Mouse (Mus musculus): ENCODE results near the gene Fam160a1. TPM values are rescaled to one million over a fixed set of nuclear protein-coding genes. Genes with fewer than 3 reads are reported as not detected.

The Fam160a1 gene
- total and polyA plus RNA-seq, 2 experiments from 2014 or later, result 0.32 to 1.2 TPM

DNA sequence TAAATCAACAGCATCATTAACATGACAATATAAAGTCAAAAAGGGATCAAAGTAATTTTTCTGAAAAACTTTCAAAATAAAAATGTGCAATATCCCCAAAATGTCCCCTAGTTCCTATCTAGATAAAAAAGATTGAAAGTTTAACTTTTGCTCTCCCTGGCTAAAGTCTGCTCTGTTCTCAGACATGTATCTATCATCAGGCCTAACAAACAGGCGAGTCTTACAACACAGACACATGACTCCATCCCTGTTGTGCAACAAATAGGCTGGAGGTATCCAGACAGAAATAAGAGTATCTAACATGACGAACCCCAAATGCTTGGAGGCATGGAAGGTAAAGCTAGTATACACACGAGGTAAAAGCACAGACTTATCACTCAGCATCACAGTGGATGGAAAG, 2.2 kb upstream of the Fam160a1 start:
- no peaks in the 10 kb centered on the region for H3K27me3 ChIP-seq (ENCODE audit: insufficient read depth, low read length)
- no peak overlapping the region for H3K27ac ChIP-seq (ENCODE audit: low read depth, low read length)
- no peak overlapping the region for H3K4me2 ChIP-seq (ENCODE audit: low read depth, low read length, poor library complexity, severe bottlenecking)
- WGBS, result 79% methylated on average over 3 of the region's 3 CpGs
- H3K4me3 ChIP-seq (ENCODE audit: low read depth, low read length), result no peak overlapping the region
- DNase-seq (ENCODE audit: low spot score) (no peak), ATAC-seq (ENCODE audit: low FRiP score) (no peak)
- H3K4me1 ChIP-seq (ENCODE audit: insufficient read depth, low read length), result no peaks in the 10 kb centered on the region
- no peak overlapping the region for H3K9ac ChIP-seq (replicated peaks; ENCODE audit: low read length, poor library complexity, severe bottlenecking)
- no peaks in the 10 kb centered on the region for H3K9me3 ChIP-seq (ENCODE audit: low read length)
- no peak for TF ChIP-seq CTCF (IDR thresholded peaks at IDR 0.05)
- no peaks in the 10 kb centered on the region for H3K36me3 ChIP-seq (ENCODE audit: insufficient read depth, low read length)

DNA sequence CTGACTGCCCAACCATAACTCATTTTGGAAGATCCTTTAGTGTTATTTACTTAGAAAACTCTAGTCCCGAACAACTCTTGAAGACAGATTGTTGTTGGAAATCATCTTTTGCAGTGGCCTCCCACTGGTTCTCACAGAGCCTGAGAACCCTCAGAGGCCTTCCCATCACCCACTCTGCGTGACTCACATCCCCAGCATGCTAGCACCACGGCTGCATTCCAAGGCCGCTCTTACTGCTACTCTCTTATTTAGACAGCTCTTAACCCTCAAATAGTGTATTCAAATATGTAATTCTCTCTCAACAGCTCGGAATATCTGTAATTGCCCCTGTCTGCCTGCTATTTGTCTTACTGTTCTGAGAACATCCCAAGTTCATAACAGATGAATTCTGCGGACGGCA, 2.9 kb downstream of the Fam160a1 start:
- no peaks in the 10 kb centered on the region for H3K36me3 ChIP-seq (ENCODE audit: insufficient read depth, low read length)
- no peak overlapping the region for H3K4me3 ChIP-seq (ENCODE audit: low read depth, low read length)
- ATAC-seq (ENCODE audit: low FRiP score) (no peak), DNase-seq (ENCODE audit: low spot score) (no peak)
- 62% methylated on average over 7 of the region's 7 CpGs for WGBS
- no peak for TF ChIP-seq CTCF (IDR thresholded peaks at IDR 0.05)
- no peak overlapping the region for H3K27ac ChIP-seq (ENCODE audit: low read depth, low read length)
- H3K27me3 ChIP-seq (ENCODE audit: insufficient read depth, low read length), result no peaks in the 10 kb centered on the region
- H3K4me1 ChIP-seq (ENCODE audit: insufficient read depth, low read length), result no peaks in the 10 kb centered on the region
- no peak overlapping the region for H3K9ac ChIP-seq (replicated peaks; ENCODE audit: low read length, poor library complexity, severe bottlenecking)
- H3K4me2 ChIP-seq (ENCODE audit: low read depth, low read length, poor library complexity, severe bottlenecking), result no peak overlapping the region
- H3K9me3 ChIP-seq (ENCODE audit: low read length), result no peaks in the 10 kb centered on the region

DNA sequence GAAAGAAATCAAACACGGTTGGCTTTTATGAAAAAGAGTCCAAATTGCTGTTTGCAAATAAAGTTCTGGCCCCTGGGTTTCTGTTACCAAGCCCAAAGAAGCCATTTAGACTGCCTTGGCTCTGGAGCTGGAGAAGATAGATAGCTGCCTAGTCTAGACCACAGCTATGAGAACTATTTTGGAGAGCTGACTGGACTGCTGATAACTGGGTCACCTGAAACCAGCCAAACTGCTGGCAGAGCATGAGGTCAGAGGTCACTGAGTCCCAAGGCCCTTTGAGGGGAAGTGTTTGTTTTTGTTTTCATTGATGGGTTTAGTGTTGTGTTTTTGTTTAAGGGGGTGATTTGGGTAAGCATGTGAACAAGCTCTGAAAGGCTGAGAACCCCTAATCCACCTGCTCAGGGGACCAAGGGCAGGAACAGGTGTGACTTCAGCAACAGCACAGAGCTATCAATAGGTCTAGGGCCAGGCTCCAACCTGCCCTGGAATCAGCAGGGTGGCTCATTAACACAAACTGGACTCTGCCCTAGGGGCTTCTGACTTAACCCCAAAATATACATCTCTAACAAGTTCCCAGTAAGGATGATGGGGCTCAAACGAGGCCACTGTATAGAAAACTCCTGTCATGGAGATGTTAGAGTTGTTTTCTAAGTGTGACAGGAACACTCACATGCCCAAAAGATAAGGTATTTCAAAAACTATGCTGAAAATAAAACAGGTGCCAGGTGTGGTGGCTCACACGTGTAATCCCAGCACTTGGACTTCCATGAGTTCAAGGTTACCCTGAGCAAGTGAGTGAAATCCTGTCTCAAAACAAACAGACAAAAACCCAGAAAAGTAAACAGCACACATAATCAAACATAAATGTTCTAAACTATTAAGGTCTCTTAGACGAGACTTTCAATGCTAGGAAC, 3.7 kb downstream of the Fam160a1 start:
- no peak for TF ChIP-seq CTCF (IDR thresholded peaks at IDR 0.05)
- no peak overlapping the region for H3K27ac ChIP-seq (ENCODE audit: low read depth, low read length)
- no peak overlapping the region for H3K9ac ChIP-seq (replicated peaks; ENCODE audit: low read length, poor library complexity, severe bottlenecking)
- no peaks in the 10 kb centered on the region for H3K4me1 ChIP-seq (ENCODE audit: insufficient read depth, low read length)
- H3K4me2 ChIP-seq (ENCODE audit: low read depth, low read length, poor library complexity, severe bottlenecking), result no peak overlapping the region
- no peak overlapping the region for H3K4me3 ChIP-seq (ENCODE audit: low read depth, low read length)
- H3K36me3 ChIP-seq (ENCODE audit: insufficient read depth, low read length), result no peaks in the 10 kb centered on the region
- no peak for DNase-seq (ENCODE audit: low spot score)
- no peaks in the 10 kb centered on the region for H3K9me3 ChIP-seq (ENCODE audit: low read length)
- no peaks in the 10 kb centered on the region for H3K27me3 ChIP-seq (ENCODE audit: insufficient read depth, low read length)
- 78% methylated on average over 4 of the region's 4 CpGs for WGBS
- ATAC-seq (ENCODE audit: low FRiP score), result no peak

DNA sequence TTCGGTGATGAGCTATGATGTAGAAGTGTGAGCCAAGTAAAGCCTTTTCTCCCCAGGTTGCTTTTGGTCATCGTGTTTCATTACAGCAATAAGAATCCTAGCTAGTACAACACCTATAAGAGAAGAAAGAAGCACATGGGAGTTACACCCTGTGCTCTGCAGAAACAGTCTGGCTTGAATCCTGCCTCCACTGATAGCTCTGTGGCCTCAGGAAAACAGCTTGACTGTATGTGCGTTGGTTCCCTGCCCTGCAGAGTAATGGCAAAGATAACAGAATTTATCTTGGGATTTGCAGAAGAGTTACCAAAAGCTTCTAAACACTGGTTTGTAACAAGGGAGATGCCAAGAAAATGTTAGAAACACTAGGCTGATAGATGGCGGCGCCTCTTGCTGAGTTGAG, 5.1 kb downstream of the Fam160a1 start:
- no peak overlapping the region for H3K27ac ChIP-seq (ENCODE audit: low read depth, low read length)
- DNase-seq (ENCODE audit: low spot score) (no peak), ATAC-seq (ENCODE audit: low FRiP score) (no peak)
- H3K27me3 ChIP-seq (ENCODE audit: insufficient read depth, low read length), result no peaks in the 10 kb centered on the region
- H3K9ac ChIP-seq (replicated peaks; ENCODE audit: low read length, poor library complexity, severe bottlenecking), result no peak overlapping the region
- no peaks in the 10 kb centered on the region for H3K36me3 ChIP-seq (ENCODE audit: insufficient read depth, low read length)
- no peak for TF ChIP-seq CTCF (IDR thresholded peaks at IDR 0.05)
- no peaks in the 10 kb centered on the region for H3K4me1 ChIP-seq (ENCODE audit: insufficient read depth, low read length)
- no peak overlapping the region for H3K4me3 ChIP-seq (ENCODE audit: low read depth, low read length)
- H3K9me3 ChIP-seq (ENCODE audit: low read length), result no peaks in the 10 kb centered on the region
- H3K4me2 ChIP-seq (ENCODE audit: low read depth, low read length, poor library complexity, severe bottlenecking), result no peak overlapping the region
- 89% methylated on average over 5 of the region's 5 CpGs for WGBS

DNA sequence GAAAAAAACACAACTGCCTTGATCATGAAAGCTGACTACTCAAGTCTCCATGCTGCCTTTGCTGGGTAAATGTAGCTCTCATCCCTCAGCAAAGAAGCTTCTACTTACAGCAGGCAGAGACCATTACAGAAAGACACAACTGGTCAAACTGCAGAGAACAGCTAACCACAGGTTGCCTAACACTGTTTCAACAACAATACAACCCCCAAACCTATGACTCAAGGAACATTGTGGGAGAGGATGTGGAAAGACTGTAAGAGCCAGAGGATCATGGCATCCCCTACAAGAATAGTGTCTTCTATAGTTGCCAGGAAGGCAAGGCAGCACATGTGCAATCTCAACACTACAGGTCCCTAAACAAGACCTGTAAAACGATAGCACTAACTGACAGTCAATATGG, 23.9 kb downstream of the Fam160a1 start:
- DNase-seq (ENCODE audit: low spot score) (no peak), ATAC-seq (ENCODE audit: low FRiP score) (no peak)
- Histone ChIP-seq H3K4me1 (ENCODE audit: insufficient read depth, low read length) (no peaks in the 10 kb centered on the region), H3K4me2 (ENCODE audit: low read depth, low read length, poor library complexity, severe bottlenecking) (no peak overlapping the region), H3K27me3 (ENCODE audit: insufficient read depth, low read length) (no peaks in the 10 kb centered on the region), H3K27ac (ENCODE audit: low read depth, low read length) (no peak overlapping the region), H3K9me3 (ENCODE audit: low read length) (no peaks in the 10 kb centered on the region), H3K36me3 (ENCODE audit: insufficient read depth, low read length) (no peaks in the 10 kb centered on the region), H3K4me3 (ENCODE audit: low read depth, low read length) (no peak overlapping the region), H3K9ac (replicated peaks; ENCODE audit: low read length, poor library complexity, severe bottlenecking) (no peak overlapping the region)
- no peak for TF ChIP-seq CTCF (IDR thresholded peaks at IDR 0.05)
- 65% methylated on average over 1 of the region's 1 CpGs for WGBS

DNA sequence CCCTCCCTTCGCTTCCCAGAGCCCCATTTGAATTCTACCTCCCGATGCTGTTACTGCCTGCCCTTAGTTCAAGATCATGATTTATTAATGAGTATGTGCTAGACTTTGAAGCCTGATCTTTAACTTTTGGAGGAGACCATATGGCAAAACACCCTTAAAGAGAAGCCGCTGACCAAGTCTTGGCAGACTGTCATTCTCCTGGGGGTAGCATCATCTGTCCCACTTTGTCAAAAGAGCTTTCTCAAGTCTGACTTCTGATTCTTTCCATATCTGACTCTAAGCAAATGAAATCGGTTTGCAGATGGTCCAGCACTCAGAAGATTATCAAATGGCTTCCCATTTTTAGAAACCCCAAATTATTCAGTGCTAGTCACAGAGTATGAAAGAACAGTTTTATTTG, 27.3 kb downstream of the Fam160a1 start:
- DNase-seq (ENCODE audit: low spot score), result no peak
- 60% methylated on average over 4 of the region's 4 CpGs for WGBS

More for the DNA sequence above, 27.3 kb downstream of the Fam160a1 start:
- H3K4me3 ChIP-seq (ENCODE audit: low read depth, low read length), result no peak overlapping the region
- H3K4me2 ChIP-seq (ENCODE audit: low read depth, low read length, poor library complexity, severe bottlenecking), result no peak overlapping the region
- TF ChIP-seq CTCF (IDR thresholded peaks at IDR 0.05), result no peak
- no peaks in the 10 kb centered on the region for H3K9me3 ChIP-seq (ENCODE audit: low read length)
- H3K27ac ChIP-seq (ENCODE audit: low read depth, low read length), result no peak overlapping the region
- H3K4me1 ChIP-seq (ENCODE audit: insufficient read depth, low read length), result no peaks in the 10 kb centered on the region
- no peaks in the 10 kb centered on the region for H3K36me3 ChIP-seq (ENCODE audit: insufficient read depth, low read length)
- H3K9ac ChIP-seq (replicated peaks; ENCODE audit: low read length, poor library complexity, severe bottlenecking), result no peak overlapping the region
- ATAC-seq (ENCODE audit: low FRiP score), result no peak
- H3K27me3 ChIP-seq (ENCODE audit: insufficient read depth, low read length), result no peaks in the 10 kb centered on the region

All from midbrain, postnatal 0 days (tissue).